Mouse (Mus musculus): ENCODE measurements around the gene Taf11.

GRCm38 (mm10) chr17:27947155-27947554, 37.5 kb upstream of the Taf11 start:
- no peak for TF ChIP-seq MYOG (IDR thresholded peaks at IDR 0.05; ENCODE audit: control insufficient read depth, extremely low read depth, insufficient read length)
- no peak for TF ChIP-seq CTCF (IDR thresholded peaks at IDR 0.05; ENCODE audit: control insufficient read depth, insufficient read depth, insufficient read length)
- no peak for TF ChIP-seq MAX (IDR thresholded peaks at IDR 0.05)

All from C2C12 (cell line).